Mouse (Mus musculus) CH12.LX (cell line): Measurements from ENCODE around the gene Rab4a. TPM values are rescaled to one million over a fixed set of nuclear protein-coding genes. Genes with fewer than 3 reads are reported as not detected.

Experiments
- DNase-seq: peaks from one replicate; pipeline ENCODE4 v3.0.0-alpha.2; 2013; ENCODE audit errors: extremely low read depth
- H3K27ac ChIP-seq: 2 replicates; pipeline ENCODE4 v1.5.1; 2012; ENCODE audit warnings: low read depth, mild to moderate bottlenecking, control low read depth, moderate library complexity; ENCODE audit not compliant: insufficient read depth
- H3K27me3 ChIP-seq: replicated peaks from 2 replicates; pipeline ENCODE3; 2012; ENCODE audit warnings: inconsistent platforms
- H3K36me3 ChIP-seq, 2 experiments: replicated peaks in 1 of 2; 2 replicates each; pipeline versions ENCODE3 to v1.6.1; 2012; ENCODE audit warnings: inconsistent platforms in 1 of 2, low read length in 1 of 2, mild to moderate bottlenecking in 1 of 2, mixed read lengths in 1 of 2, moderate library complexity in 1 of 2; ENCODE audit not compliant: control insufficient read depth in 1 of 2, insufficient read depth in 1 of 2
- H3K4me1 ChIP-seq, 2 experiments: 2 replicates each; pipeline ENCODE4 v1.6.1; 2012; ENCODE audit warnings: inconsistent platforms in 1 of 2, moderate library complexity in 1 of 2; ENCODE audit not compliant: insufficient read depth in 2 of 2, control insufficient read depth in 1 of 2
- H3K4me2 ChIP-seq: 2 replicates; pipeline ENCODE4 v1.6.1; 2012; ENCODE audit warnings: low read depth, mild to moderate bottlenecking, control low read depth; ENCODE audit not compliant: poor library complexity, insufficient read depth, severe bottlenecking
- H3K4me3 ChIP-seq, 3 experiments: fragments of 150-350 bp in 1 of 3; sonication (generic) in 1 of 3; replicated peaks in 1 of 3; 2 replicates each; pipeline versions ENCODE3 to v1.5.1; 2011 to 2012; ENCODE audit warnings: low read depth in 2 of 3, low read length in 2 of 3, mild to moderate bottlenecking in 2 of 3, moderate library complexity in 2 of 3, control low read depth in 1 of 3, improper control_type of control experiment in 1 of 3, inconsistent platforms in 1 of 3, mixed read lengths in 1 of 3; ENCODE audit not compliant: poor library complexity in 1 of 3
- H3K79me2 ChIP-seq: replicated peaks from 2 replicates; pipeline ENCODE4 v1.6.1; 2012; ENCODE audit warnings: mild to moderate bottlenecking, moderate library complexity; ENCODE audit not compliant: control insufficient read depth, poor library complexity, insufficient read depth, severe bottlenecking; ENCODE audit errors: extremely low read depth
- H3K9ac ChIP-seq: 2 replicates; pipeline ENCODE4 v1.6.1; 2012; ENCODE audit warnings: low read depth, mild to moderate bottlenecking, control low read depth, moderate library complexity; ENCODE audit not compliant: insufficient read depth
- H3K9me3 ChIP-seq: replicated peaks from 2 replicates; pipeline ENCODE3; 2012; ENCODE audit warnings: low read length, inconsistent platforms, mixed read lengths
- CHD1 ChIP-seq: IDR thresholded peaks from 2 replicates; pipeline ENCODE4 v1.6.1; 2012; ENCODE audit warnings: low read depth, low read length, improper control_type of control experiment, inconsistent platforms
- CTCF ChIP-seq, 2 experiments: IDR thresholded peaks in 1 of 2; conservative IDR thresholded peaks in 1 of 2; 2 replicates each; pipeline ENCODE4 v1.5.1; 2011 to 2012; ENCODE audit warnings: low read depth in 2 of 2, low read length in 2 of 2, improper control_type of control experiment in 1 of 2, inconsistent platforms in 1 of 2, mild to moderate bottlenecking in 1 of 2, moderate library complexity in 1 of 2
- ELF1 ChIP-seq: IDR thresholded peaks from 2 replicates; pipeline ENCODE4 v1.6.1; 2014; ENCODE audit warnings: low read depth, mild to moderate bottlenecking, inconsistent platforms, low read length, improper control_type of control experiment
- EP300 ChIP-seq: IDR thresholded peaks from 2 replicates; pipeline ENCODE4 v1.6.1; 2011; ENCODE audit warnings: low read length, improper control_type of control experiment
- ETS1 ChIP-seq: conservative IDR thresholded peaks from 2 replicates; pipeline ENCODE4 v1.6.1; 2012; ENCODE audit warnings: low read depth, mild to moderate bottlenecking, inconsistent platforms, low read length, improper control_type of control experiment, moderate library complexity
- GABPA ChIP-seq: IDR thresholded peaks from 2 replicates; pipeline ENCODE4 v1.6.1; 2012; ENCODE audit warnings: low read depth, low read length, improper control_type of control experiment, inconsistent platforms; ENCODE audit not compliant: insufficient replicate concordance
- JUN ChIP-seq: IDR thresholded peaks from 2 replicates; pipeline ENCODE4 v1.6.1; 2011; ENCODE audit warnings: low read depth, mild to moderate bottlenecking, low read length, improper control_type of control experiment, moderate library complexity; ENCODE audit not compliant: insufficient read depth
- JUND ChIP-seq: conservative IDR thresholded peaks from 2 replicates; pipeline ENCODE4 v1.6.1; 2011; ENCODE audit warnings: low read depth, low read length, improper control_type of control experiment
- KAT2A ChIP-seq: IDR thresholded peaks from 2 replicates; pipeline ENCODE4 v1.6.1; 2012; ENCODE audit warnings: low read length, improper control_type of control experiment, inconsistent platforms; ENCODE audit not compliant: insufficient replicate concordance
- MAX ChIP-seq: IDR thresholded peaks from 2 replicates; pipeline ENCODE4 v1.6.1; 2011; ENCODE audit warnings: low read length, improper control_type of control experiment
- MEF2A ChIP-seq: IDR thresholded peaks from 2 replicates; pipeline ENCODE4 v1.6.1; 2014; ENCODE audit warnings: low read depth, mild to moderate bottlenecking, inconsistent platforms, low read length, improper control_type of control experiment, borderline replicate concordance
- MXI1 ChIP-seq: IDR thresholded peaks from 2 replicates; pipeline ENCODE4 v1.6.1; 2011; ENCODE audit warnings: mild to moderate bottlenecking, low read depth, low read length, improper control_type of control experiment
- NRF1 ChIP-seq: IDR thresholded peaks from 2 replicates; pipeline ENCODE4 v1.6.1; 2014; ENCODE audit warnings: low read depth, mild to moderate bottlenecking, inconsistent platforms, low read length, improper control_type of control experiment, moderate library complexity
- RAD21 ChIP-seq: IDR thresholded peaks from 2 replicates; pipeline ENCODE4 v1.6.1; 2011; ENCODE audit warnings: low read depth, mild to moderate bottlenecking, low read length, improper control_type of control experiment, moderate library complexity
- SMC3 ChIP-seq: IDR thresholded peaks from 2 replicates; pipeline ENCODE4 v1.6.1; 2011; ENCODE audit warnings: low read depth, low read length, improper control_type of control experiment
- TBP ChIP-seq: conservative IDR thresholded peaks from 2 replicates; pipeline ENCODE4 v1.6.1; 2011; ENCODE audit warnings: low read depth, low read length, improper control_type of control experiment
- TCF12 ChIP-seq: IDR thresholded peaks from 2 replicates; pipeline ENCODE4 v1.6.1; 2014; ENCODE audit warnings: low read depth, mild to moderate bottlenecking, inconsistent platforms, low read length, improper control_type of control experiment
- UBTF ChIP-seq: IDR thresholded peaks from 2 replicates; pipeline ENCODE4 v1.6.1; 2012; ENCODE audit warnings: low read depth, mild to moderate bottlenecking, inconsistent platforms, low read length, improper control_type of control experiment, moderate library complexity
- USF1 ChIP-seq: IDR thresholded peaks from 2 replicates; pipeline ENCODE4 v1.6.1; 2014; ENCODE audit warnings: low read depth, mild to moderate bottlenecking, inconsistent platforms, low read length, improper control_type of control experiment
- ZKSCAN1 ChIP-seq: IDR thresholded peaks from 2 replicates; pipeline ENCODE4 v1.6.1; 2012; ENCODE audit warnings: low read depth, inconsistent platforms, low read length, improper control_type of control experiment, borderline replicate concordance
- ZMIZ1 ChIP-seq: IDR thresholded peaks from 2 replicates; pipeline ENCODE4 v1.6.1; 2012; ENCODE audit warnings: low read depth, mild to moderate bottlenecking, inconsistent platforms, low read length, improper control_type of control experiment
- ZNF384 ChIP-seq: IDR thresholded peaks from 2 replicates; pipeline ENCODE4 v1.6.1; 2012; ENCODE audit warnings: low read depth, low read length, improper control_type of control experiment, inconsistent platforms
- dilution Hi-C: fragments of 300-500 bp; cut with MboI; formaldehyde crosslinking; loops from 2 replicates; pipeline ENCODE4 v1.14.3; 2020; ENCODE audit warnings: low sequenced_read_pairs; ENCODE audit not compliant: extremely low pct_unique_long_range_greater_than_20kb, extremely low pct_ligation_motif_present
- in situ Hi-C: fragments of 300-500 bp; cut with MboI; formaldehyde crosslinking; loops from 3 replicates; pipeline ENCODE4 v1.14.3; 2019; ENCODE audit warnings: low sequenced_read_pairs, low pct_ligation_motif_present, low pct_unique_long_range_greater_than_20kb, mixed read lengths
- polyA plus RNA-seq: library from polyadenylated mRNA; unstranded; fragments of >175 nt; gene quantifications from 2 replicates; pipeline ENCODE4 v1.2.1, GENCODE M21; 2012; ENCODE audit warnings: low read depth; ENCODE audit not compliant: insufficient read length
- total RNA-seq, 2 experiments: library from RNA; depleted of rRNA; stranded (reverse); fragments of 300-350 nt in 1 of 2; fragments of >200 nt in 1 of 2; gene quantifications; 2 replicates each; pipeline ENCODE4 v1.2.3; 2012 to 2014

The Rab4a gene
- total and polyA plus RNA-seq, 3 experiments: not detected

- dilution Hi-C loops (no loop called here), in situ Hi-C loops (loop anchor here (10.0 kb wide), 1 partner anchor 557 kb away; no protein-coding TSS in a partner anchor)
- Histone ChIP-seq H3K27ac (no peak overlapping the region), H3K9ac (no peak overlapping the region), H3K27me3 (no peaks in the 10 kb centered on the region), H3K4me1 (peaks cover 2 to 19% of the 10 kb centered on the region in 2 experiments; a peak in 3 of 4 replicates), H3K36me3 (no peaks in the 10 kb centered on the region), H3K4me3 (no peak overlapping the region), H3K9me3 (peaks cover 7% of the 10 kb centered on the region), H3K79me2 (no peaks in the 10 kb centered on the region), H3K4me2 (no peak overlapping the region)
- DNase-seq: no peak
- TF ChIP-seq UBTF: no peak
- no peak for TF ChIP-seq KAT2A
- no peak for TF ChIP-seq JUN
- TF ChIP-seq ZKSCAN1: no peak
- no peak for TF ChIP-seq TCF12
- TF ChIP-seq CTCF (conservative IDR thresholded peaks at IDR 0.05 in 1 of 2, IDR thresholded peaks at IDR 0.05 in 1 of 2; ENCODE audit: low read depth in 2 of 2, low read length in 2 of 2): no peak
- TF ChIP-seq ZNF384: no peak
- TF ChIP-seq ELF1: no peak
- TF ChIP-seq NRF1: no peak
- no peak for TF ChIP-seq RAD21
- TF ChIP-seq MXI1: no peak
- TF ChIP-seq JUND: no peak
- TF ChIP-seq MEF2A: no peak
- no peak for TF ChIP-seq EP300
- no peak for TF ChIP-seq SMC3
- TF ChIP-seq GABPA: no peak
- TF ChIP-seq ETS1: no peak
- TF ChIP-seq USF1: no peak
- no peak for TF ChIP-seq MAX
Observed at GRCm38 (mm10) chr8:123797928-123798327, 7.9 kb upstream of the Rab4a start.

- Histone ChIP-seq H3K9me3 (peaks cover 7% of the 10 kb centered on the region), H3K9ac (no peak overlapping the region), H3K4me1 (peaks cover 2 to 26% of the 10 kb centered on the region in 2 experiments; a peak in 3 of 4 replicates), H3K36me3 (no peaks in the 10 kb centered on the region), H3K27me3 (peaks cover 2% of the 10 kb centered on the region), H3K4me3 (no peak overlapping the region), H3K27ac (no peak overlapping the region), H3K79me2 (no peaks in the 10 kb centered on the region), H3K4me2 (no peak overlapping the region)
- TF ChIP-seq TBP: no peak
- no peak for TF ChIP-seq ZMIZ1
- no peak for TF ChIP-seq SMC3
- TF ChIP-seq ZKSCAN1: no peak
- TF ChIP-seq ELF1: no peak
- TF ChIP-seq EP300: no peak; the same call in 1 of the 2 replicates
- no peak for TF ChIP-seq CHD1
- dilution Hi-C loops (no loop called here), in situ Hi-C loops (loop anchor here (10.0 kb wide), 1 partner anchor 555 kb away; no protein-coding TSS in a partner anchor)
- no peak for DNase-seq
Observed at GRCm38 (mm10) chr8:123799434-123799833, 6.4 kb upstream of the Rab4a start.
